Mouse (Mus musculus): ENCODE measurements around the gene Msmo1. TPM values are rescaled to one million over a fixed set of nuclear protein-coding genes. Genes with fewer than 3 reads are reported as not detected.

Gene Msmo1
- polyA plus RNA-seq, 1 experiment from 2014 or later, result 97.8 TPM

DNA sequence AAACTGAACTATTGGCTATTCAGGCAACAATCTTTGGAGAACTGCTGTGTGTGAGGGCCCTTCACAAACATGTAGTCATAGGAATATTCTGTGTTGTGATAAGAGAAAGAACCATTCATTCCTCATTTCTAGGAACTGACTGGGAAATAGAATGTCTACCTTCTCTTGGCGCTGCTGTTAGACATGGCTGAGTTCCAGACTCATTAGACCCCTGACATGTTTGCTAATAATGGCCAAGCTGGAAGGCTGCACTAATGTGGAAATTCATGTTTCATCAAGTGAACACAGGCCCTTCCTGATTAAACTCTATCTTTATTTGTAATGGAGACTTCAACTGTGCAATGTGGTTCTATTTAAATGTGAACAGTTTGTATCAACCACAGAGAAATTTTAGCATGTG lies 5.3 kb upstream of the Msmo1 start:
- 94% methylated on average over 1 of the region's 1 CpGs for WGBS (ENCODE audit: missing documents)

GRCm38 (mm10) chr8:64736767-64737323 lies 3.3 kb upstream of the Msmo1 start:
- no peak overlapping the region for H3K4me3 ChIP-seq (ENCODE audit: inconsistent target)
- 83% methylated on average over 3 of the region's 3 CpGs for WGBS (ENCODE audit: missing documents)
- no peak overlapping the region for H3K27ac ChIP-seq

More for the DNA sequence above, 5.3 kb upstream of the Msmo1 start:
- H3K79me2 ChIP-seq (ENCODE audit: inconsistent target), result no peaks in the 10 kb centered on the region
- no peak overlapping the region for H3K4me3 ChIP-seq (ENCODE audit: inconsistent target)
- no peak overlapping the region for H3K27ac ChIP-seq
- H3K36me3 ChIP-seq (ENCODE audit: inconsistent target), result no peaks in the 10 kb centered on the region

GRCm38 (mm10) chr8:64735161-64735560 lies 1.6 kb upstream of the Msmo1 start:
- Histone ChIP-seq H3K79me2 (ENCODE audit: inconsistent target) (peaks cover 32% of the 10 kb centered on the region), H3K36me3 (ENCODE audit: inconsistent target) (0 out of 2 replicates have a peak, but pooled peaks cover 4% of the 10 kb centered on the region), H3K4me3 (ENCODE audit: inconsistent target) (no peak overlapping the region), H3K27ac (no peak overlapping the region)
- 90% methylated on average over 8 of the region's 8 CpGs for WGBS (ENCODE audit: missing documents)

More at GRCm38 (mm10) chr8:64736767-64737323, 3.3 kb upstream of the Msmo1 start:
- Histone ChIP-seq H3K79me2 (ENCODE audit: inconsistent target) (peaks cover 15% of the 10 kb centered on the region), H3K36me3 (ENCODE audit: inconsistent target) (no peaks in the 10 kb centered on the region)

DNA sequence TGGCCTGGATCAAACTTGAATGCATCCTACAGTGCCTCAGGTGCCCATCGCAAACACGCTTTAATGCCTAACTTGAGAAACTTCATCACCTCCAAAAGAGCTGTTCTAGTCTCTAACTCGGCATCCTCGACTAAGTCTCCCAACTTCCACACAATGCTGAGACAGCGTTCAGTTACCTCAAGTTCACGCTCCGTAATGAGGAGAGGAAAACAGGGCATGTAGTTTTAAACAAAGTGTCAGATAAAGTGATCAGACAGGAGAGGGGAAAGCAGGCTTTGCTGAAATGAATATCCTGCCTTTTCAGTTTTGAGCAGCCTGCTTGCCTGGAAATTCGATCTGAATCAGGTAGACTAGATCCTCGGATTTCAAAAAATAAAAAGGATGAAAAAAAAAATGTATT lies 996 bp downstream of the Msmo1 start:
- H3K27ac ChIP-seq, result peak overlapping the region; percentile 86

DNA sequence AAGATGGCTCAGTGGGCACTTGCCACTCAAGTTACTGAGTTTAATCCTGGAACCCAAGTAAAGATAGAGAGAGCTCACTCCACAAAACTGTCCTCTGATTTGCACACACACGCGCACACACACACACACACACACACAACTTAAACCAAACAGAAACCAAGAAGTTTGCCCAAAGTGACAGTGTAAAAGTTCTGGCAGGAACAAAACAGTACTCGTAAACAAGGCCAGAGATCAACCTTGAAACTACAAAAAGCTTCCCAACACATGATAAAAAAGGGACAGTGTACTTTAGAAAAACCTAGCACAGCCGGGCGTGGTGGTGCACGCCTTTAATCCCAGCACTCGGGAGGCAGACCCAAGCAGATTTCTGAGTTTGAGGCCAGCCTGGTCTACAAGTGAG lies 5.4 kb downstream of the Msmo1 start:
- 94% methylated on average over 7 of the region's 7 CpGs for WGBS (ENCODE audit: missing documents)
- no peak overlapping the region for H3K4me3 ChIP-seq (ENCODE audit: inconsistent target)
- no peak overlapping the region for H3K27ac ChIP-seq
- 0 out of 2 replicates have a peak, but pooled peaks cover 4% of the 10 kb centered on the region for H3K36me3 ChIP-seq (ENCODE audit: inconsistent target)
- peaks cover 88% of the 10 kb centered on the region for H3K79me2 ChIP-seq (ENCODE audit: inconsistent target)

More for the DNA sequence above, 996 bp downstream of the Msmo1 start:
- peak overlapping the region; percentile 91 for H3K4me3 ChIP-seq (ENCODE audit: inconsistent target)
- peaks cover 58% of the 10 kb centered on the region for H3K79me2 ChIP-seq (ENCODE audit: inconsistent target)
- 22% methylated on average over 9 of the region's 9 CpGs for WGBS (ENCODE audit: missing documents)
- 0 out of 2 replicates have a peak, but pooled peaks cover 4% of the 10 kb centered on the region for H3K36me3 ChIP-seq (ENCODE audit: inconsistent target)

DNA sequence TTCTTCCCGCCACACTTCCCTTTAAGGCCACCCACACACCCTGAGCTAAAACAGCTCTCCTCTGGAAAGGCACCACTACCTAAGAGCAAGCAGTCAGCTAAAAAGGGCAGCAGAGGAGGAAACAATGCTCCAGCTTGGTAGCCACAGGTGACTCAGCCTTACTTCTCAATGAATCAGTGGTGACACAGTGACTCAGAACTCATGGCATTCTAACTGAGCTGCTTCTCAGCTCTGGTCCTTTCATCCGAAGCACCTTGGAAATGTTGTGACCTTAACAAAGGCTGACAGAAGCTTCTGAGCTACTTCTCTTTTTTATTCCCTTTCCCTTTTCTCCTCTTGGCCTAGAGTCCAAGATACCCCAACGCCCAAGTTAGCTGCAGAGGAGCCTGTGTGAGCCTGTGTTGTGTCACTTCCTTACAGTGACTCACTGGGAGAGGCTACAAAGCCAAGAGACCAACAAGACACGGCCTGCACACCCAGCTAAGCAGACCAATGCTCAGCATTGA lies 7.3 kb downstream of the Msmo1 start:
- WGBS (ENCODE audit: missing documents), result 9% methylated on average over 4 of the region's 4 CpGs
- H3K36me3 ChIP-seq (ENCODE audit: inconsistent target), result peaks cover 19% of the 10 kb centered on the region
- peak overlapping the region; percentile 64 for H3K27ac ChIP-seq
- peaks cover 80% of the 10 kb centered on the region for H3K79me2 ChIP-seq (ENCODE audit: inconsistent target)
- no peak overlapping the region for H3K4me3 ChIP-seq (ENCODE audit: inconsistent target)

- peaks cover 39% of the 10 kb centered on the region for H3K36me3 ChIP-seq (ENCODE audit: inconsistent target)
- H3K4me3 ChIP-seq (ENCODE audit: inconsistent target), result no peak overlapping the region
- WGBS (ENCODE audit: missing documents), result 88% methylated on average over 2 of the region's 2 CpGs
- peaks cover 49% of the 10 kb centered on the region for H3K79me2 ChIP-seq (ENCODE audit: inconsistent target)
- no peak overlapping the region for H3K27ac ChIP-seq
Measured at GRCm38 (mm10) chr8:64723206-64723605, 10.4 kb downstream of the Msmo1 start.

- Histone ChIP-seq H3K79me2 (ENCODE audit: inconsistent target) (peaks cover 8% of the 10 kb centered on the region), H3K36me3 (ENCODE audit: inconsistent target) (peaks cover 55% of the 10 kb centered on the region)
- WGBS (ENCODE audit: missing documents), result 89% methylated on average over 7 of the region's 7 CpGs
Measured at GRCm38 (mm10) chr8:64717868-64718267, 15.7 kb downstream of the Msmo1 start.

DNA sequence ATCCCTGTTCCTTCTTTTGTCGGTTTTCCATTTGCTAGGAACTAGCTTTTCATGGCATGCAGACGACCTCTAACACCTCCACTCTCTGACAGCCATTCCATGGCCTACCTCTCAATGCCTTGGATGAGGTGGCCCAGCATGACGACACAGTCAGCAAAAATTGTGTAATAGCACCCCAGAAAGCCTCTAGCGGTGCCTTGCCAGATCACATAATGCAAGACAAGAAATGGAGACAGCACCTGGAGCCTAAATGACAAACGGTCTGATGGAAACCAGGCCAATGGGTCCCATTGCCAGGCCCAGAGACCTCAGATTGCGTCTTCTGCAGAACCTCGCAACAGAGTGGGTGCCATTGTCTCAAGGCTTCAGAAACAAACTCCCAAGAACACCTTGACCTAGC lies 21.1 kb downstream of the Msmo1 start:
- H3K79me2 ChIP-seq (ENCODE audit: inconsistent target), result no peaks in the 10 kb centered on the region
- 85% methylated on average over 7 of the region's 7 CpGs for WGBS (ENCODE audit: missing documents)
- no peak overlapping the region for H3K4me3 ChIP-seq (ENCODE audit: inconsistent target)
- H3K36me3 ChIP-seq (ENCODE audit: inconsistent target), result peaks cover 10% of the 10 kb centered on the region; the same call in 1 of the 2 replicates
- H3K27ac ChIP-seq, result no peak overlapping the region

More at GRCm38 (mm10) chr8:64717868-64718267, 15.7 kb downstream of the Msmo1 start:
- no peak overlapping the region for H3K27ac ChIP-seq
- no peak overlapping the region for H3K4me3 ChIP-seq (ENCODE audit: inconsistent target)

GRCm38 (mm10) chr8:64711544-64711943 lies 22.0 kb downstream of the Msmo1 start:
- 0 out of 2 replicates have a peak, but pooled peaks cover under 1% of the 10 kb centered on the region for H3K36me3 ChIP-seq (ENCODE audit: inconsistent target)
- no peak overlapping the region for H3K27ac ChIP-seq
- 0% methylated on average over 1 of the region's 1 CpGs for WGBS (ENCODE audit: missing documents)
- H3K4me3 ChIP-seq (ENCODE audit: inconsistent target), result no peak overlapping the region
- H3K79me2 ChIP-seq (ENCODE audit: inconsistent target), result no peaks in the 10 kb centered on the region

DNA sequence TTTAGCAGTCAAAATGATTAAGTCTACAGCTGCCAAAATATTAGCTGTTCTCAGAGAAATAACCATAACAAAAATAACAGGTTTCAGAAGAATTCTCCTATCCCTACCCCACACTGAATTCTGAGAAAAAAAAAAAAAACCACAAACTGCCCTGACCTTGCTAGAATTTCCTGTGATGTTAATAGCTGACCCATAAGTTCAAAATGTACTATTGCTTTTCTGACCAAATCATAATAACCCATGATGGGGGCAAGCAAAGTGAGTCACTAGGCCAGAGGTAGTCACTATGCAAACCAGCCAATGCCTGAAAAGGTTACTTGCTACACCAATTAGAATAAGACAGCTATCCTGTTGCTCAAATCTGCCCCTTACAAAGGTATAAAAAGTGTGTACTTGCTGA lies 26.1 kb downstream of the Msmo1 start:
- Histone ChIP-seq H3K79me2 (ENCODE audit: inconsistent target) (no peaks in the 10 kb centered on the region), H3K4me3 (ENCODE audit: inconsistent target) (no peak overlapping the region), H3K27ac (no peak overlapping the region), H3K36me3 (ENCODE audit: inconsistent target) (no peaks in the 10 kb centered on the region)

DNA sequence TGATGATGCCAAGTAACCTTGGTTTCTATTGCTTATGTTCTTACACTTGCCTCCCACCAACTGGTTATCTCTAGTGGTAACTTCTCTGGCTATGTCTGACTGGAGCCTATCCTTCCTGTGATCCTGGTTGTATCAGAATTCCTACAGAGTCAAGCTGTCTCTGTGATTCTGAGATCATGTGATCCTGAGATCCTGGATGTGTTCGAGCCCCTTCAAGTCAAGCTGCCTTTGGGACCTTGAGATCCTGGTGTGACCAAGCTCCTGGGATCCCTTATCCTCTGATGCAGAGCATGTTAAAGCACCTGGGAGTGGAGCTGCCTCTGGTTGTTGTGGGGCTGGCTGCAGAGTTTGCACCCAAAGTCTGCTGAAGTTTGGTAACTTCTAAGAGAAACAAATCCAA lies 30.4 kb downstream of the Msmo1 start:
- Histone ChIP-seq H3K27ac (no peak overlapping the region), H3K79me2 (ENCODE audit: inconsistent target) (no peaks in the 10 kb centered on the region), H3K36me3 (ENCODE audit: inconsistent target) (no peaks in the 10 kb centered on the region), H3K4me3 (ENCODE audit: inconsistent target) (no peak overlapping the region)
- 86% methylated on average over 1 of the region's 1 CpGs for WGBS (ENCODE audit: missing documents)

- H3K27ac ChIP-seq, result no peak within 1 kb of the TSS
- no peak within 1 kb of the TSS for H3K4me3 ChIP-seq (ENCODE audit: inconsistent target)
- no peaks in the 10 kb centered on the region for H3K79me2 ChIP-seq (ENCODE audit: inconsistent target)
- H3K36me3 ChIP-seq (ENCODE audit: inconsistent target), result no peaks in the 10 kb centered on the region
- WGBS (ENCODE audit: missing documents), result 1% methylated on average over 53 of the region's 54 CpGs
Measured at GRCm38 (mm10) chr8:64692651-64693201, 40.9 kb downstream of the Msmo1 start, which contains the start of gene Cpe. TSS of gene Cpe (minus strand) at chr8:64693054.

- Histone ChIP-seq H3K79me2 (ENCODE audit: inconsistent target) (no peaks in the 10 kb centered on the region), H3K27ac (no peak overlapping the region), H3K4me3 (ENCODE audit: inconsistent target) (no peak overlapping the region), H3K36me3 (ENCODE audit: inconsistent target) (no peaks in the 10 kb centered on the region)
- WGBS (ENCODE audit: missing documents), result 41% methylated on average over 16 of the region's 16 CpGs
Measured at GRCm38 (mm10) chr8:64691591-64692401, 41.8 kb downstream of the Msmo1 start.

DNA sequence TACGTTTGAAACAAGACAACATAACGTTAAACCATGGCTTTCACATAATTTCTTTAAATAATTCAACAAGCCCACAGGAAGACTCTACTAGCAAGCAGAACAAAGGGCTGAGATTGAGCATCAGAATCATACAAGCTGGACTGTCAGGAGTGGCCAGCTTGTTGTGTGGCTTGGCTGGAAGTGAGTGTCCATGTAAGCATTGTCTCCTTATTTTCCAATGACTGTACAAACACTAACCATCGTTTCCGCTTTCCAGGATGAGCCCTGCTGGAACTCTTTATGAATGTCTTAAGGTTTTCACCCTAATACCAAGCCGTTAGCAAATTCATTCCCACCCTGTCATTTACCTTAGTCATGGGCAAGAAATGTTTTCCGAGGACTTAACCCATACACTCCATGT lies 42.7 kb downstream of the Msmo1 start:
- Histone ChIP-seq H3K4me3 (ENCODE audit: inconsistent target) (no peak overlapping the region), H3K27ac (no peak overlapping the region), H3K36me3 (ENCODE audit: inconsistent target) (no peaks in the 10 kb centered on the region), H3K79me2 (ENCODE audit: inconsistent target) (no peaks in the 10 kb centered on the region)
- WGBS (ENCODE audit: missing documents), result 92% methylated on average over 5 of the region's 6 CpGs
